In the genomic region with DNA sequence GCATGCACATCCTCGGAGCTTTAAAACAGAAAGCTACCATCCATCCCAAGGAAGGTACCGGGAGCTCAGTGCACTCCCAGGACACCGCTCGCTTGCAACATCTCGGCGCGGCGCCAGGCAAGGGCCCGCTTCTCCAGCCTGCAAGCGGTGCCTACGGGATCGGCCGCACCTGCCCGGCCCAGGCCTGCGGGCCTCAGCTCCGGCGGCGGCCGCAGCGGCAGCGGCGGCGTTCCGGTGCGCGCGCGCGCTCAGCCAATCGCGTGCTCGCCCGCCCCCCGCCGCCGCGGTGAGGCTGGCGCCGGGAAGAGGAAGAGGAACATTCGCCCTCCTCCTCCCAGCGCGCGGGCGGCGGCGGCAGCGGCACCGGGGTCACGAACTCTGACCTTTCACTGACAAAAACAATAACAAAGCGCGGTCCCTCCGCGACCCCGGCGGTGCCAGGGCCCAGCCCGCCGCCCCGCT, we compare ENCODE assay signal across 8 mouse cellular contexts. TPM values are rescaled to one million over a fixed set of nuclear protein-coding genes. Genes with fewer than 3 reads are reported as not detected.
DNase-seq lines count a peak whose midpoint lies in the region; ATAC-seq lines count a peak whose summit lies in the region.

Gene Nr2c2, plus strand, starts transcription at position 261 of the 462 bp plus-strand sequence.

- H3K4me1 ChIP-seq in hindbrain, embryonic 14.5 days (replicated peaks; ENCODE audit: control insufficient read depth, insufficient read depth, low read length): peaks cover 30% of the 10 kb centered on the region

- peak; percentile 73 for ATAC-seq in hindbrain, embryonic 14.5 days (ENCODE audit: low FRiP score)

- under 1% methylated on average over 47 of the region's 58 CpGs for WGBS in hindbrain, embryonic 14.5 days

- peak within 1 kb of the TSS; percentile 98 for H3K27ac ChIP-seq in hindbrain, embryonic 14.5 days

- peak within 1 kb of the TSS; percentile 71 for H3K4me2 ChIP-seq in hindbrain, embryonic 14.5 days (replicated peaks)

- no peaks in the 10 kb centered on the region for H3K27me3 ChIP-seq in hindbrain, embryonic 14.5 days (ENCODE audit: control insufficient read depth, insufficient read depth, low read length)

- H3K36me3 ChIP-seq in hindbrain, embryonic 14.5 days (replicated peaks; ENCODE audit: control insufficient read depth, insufficient read depth): no peaks in the 10 kb centered on the region

- peak within 1 kb of the TSS; percentile 94 for H3K4me3 ChIP-seq in hindbrain, embryonic 14.5 days (replicated peaks; ENCODE audit: low read length)

- peak within 1 kb of the TSS; percentile 98 for H3K9ac ChIP-seq in hindbrain, embryonic 14.5 days

- DNase-seq in WW6 (ENCODE audit: low read depth, low spot score): peak; percentile 24
- peak; percentile 83 to 90 for DNase-seq in cerebellum, postnatal 36 days
- peak; percentile 81 to 85 for DNase-seq in frontal cortex, postnatal 36 days (ENCODE audit: low spot score in 2 of 2)
- peak; percentile 83 for DNase-seq in hindbrain, embryonic 14.5 days (ENCODE audit: low spot score)
- DNase-seq in left cerebral cortex, adult 11 months (ENCODE audit: low spot score): peak; percentile 79
- peak; percentile 91 for DNase-seq in lung, postnatal 36 days
- peak; percentile 86 for DNase-seq in retina, embryonic 14.5 days (ENCODE audit: low spot score)
- peak; percentile 90 to 92 for DNase-seq in thymus, postnatal 36 days

- no peaks in the 10 kb centered on the region for H3K9me3 ChIP-seq in hindbrain, embryonic 14.5 days (ENCODE audit: control insufficient read depth, low read length)

RNA-seq across cellular contexts. Expression of gene Nr2c2, which starts in this region (rescaled TPM):
- 26.9 and 34.9 TPM in 2 replicates for polyA plus RNA-seq in hindbrain, embryonic 14.5 days (2014; fragmentation: Nextera tagmentation; extraction: Ambion mirVana)

Comparison
In these comparisons a context has a peak if more than half of its experiments do, and no peak if none do; other contexts are left out.
1. Peak in every context shown above with its lines: DNase-seq, ATAC-seq, H3K4me3 ChIP-seq and H3K27ac ChIP-seq.
2. DNase-seq: peak in every context shown above with its lines; median percentile 91 in lung, postnatal 36 days; 91 in thymus, postnatal 36 days; 86 in cerebellum, postnatal 36 days; 86 in retina, embryonic 14.5 days; 83 in frontal cortex, postnatal 36 days; 83 in hindbrain, embryonic 14.5 days; 79 in left cerebral cortex, adult 11 months; 24 in WW6.